Mouse (Mus musculus) lung, adult 2 months (tissue): ENCODE measurements around the gene Nfix.

Source experiments
- CTCF ChIP-seq: fragments of 200-500 bp; IDR thresholded peaks from 2 replicates; pipeline ENCODE4 v1.5.1; 2011; ENCODE audit warnings: mild to moderate bottlenecking, low read length, control low read depth; ENCODE audit not compliant: insufficient read depth
- POLR2A ChIP-seq: fragments of 200-500 bp; IDR thresholded peaks from 2 replicates; pipeline ENCODE4 v1.6.1; 2011; ENCODE audit warnings: low read depth, mild to moderate bottlenecking, control low read depth, low read length, borderline replicate concordance; ENCODE audit errors: extremely low read depth

- TF ChIP-seq POLR2A = no peak
- TF ChIP-seq CTCF = no peak
Measured at GRCm38 (mm10) chr8:84655336-84656190, 144.6 kb downstream of the Nfix start.
